Mouse (Mus musculus): ENCODE data around the gene Tob2. TPM values are rescaled to one million over a fixed set of nuclear protein-coding genes. Genes with fewer than 3 reads are reported as not detected.

Gene Tob2
- 35.0 and 39.6 TPM in 2 replicates for total RNA-seq (2014; fragmentation: Nextera tagmentation)
- 14.7 and 19.3 TPM in 2 replicates for total RNA-seq (2017)

GRCm38 (mm10) chr15:81858517-81859329 lies at the start of gene Tob2:
Gene Tob2, minus strand, starts transcription at chr15:81858796.
- ATAC-seq (replicated peaks; ENCODE audit: poor library complexity, severe bottlenecking): peak; percentile 16; the same call in 1 of the 2 replicates

- ATAC-seq (replicated peaks; ENCODE audit: poor library complexity, severe bottlenecking): no peak
Observed at GRCm38 (mm10) chr15:81907953-81908352, 49.4 kb upstream of the Tob2 start.

GRCm38 (mm10) chr15:81904939-81905338 lies 46.3 kb upstream of the Tob2 start:
- peak; percentile 56; the same call in 1 of the 2 replicates for ATAC-seq (replicated peaks; ENCODE audit: poor library complexity, severe bottlenecking)

- ATAC-seq (replicated peaks; ENCODE audit: poor library complexity, severe bottlenecking): no peak
Observed at GRCm38 (mm10) chr15:81898751-81899150, 40.2 kb upstream of the Tob2 start.

- no peak for ATAC-seq (replicated peaks; ENCODE audit: poor library complexity, severe bottlenecking)
Observed at GRCm38 (mm10) chr15:81897607-81898285, 39.1 kb upstream of the Tob2 start.

- ATAC-seq (replicated peaks; ENCODE audit: poor library complexity, severe bottlenecking): no peak
Observed at GRCm38 (mm10) chr15:81896407-81896806, 37.8 kb upstream of the Tob2 start.

- no peak for ATAC-seq (replicated peaks; ENCODE audit: poor library complexity, severe bottlenecking)
Observed at GRCm38 (mm10) chr15:81894002-81894401, 35.4 kb upstream of the Tob2 start.

- ATAC-seq (replicated peaks; ENCODE audit: poor library complexity, severe bottlenecking): no peak
Observed at GRCm38 (mm10) chr15:81891822-81892580, 33.4 kb upstream of the Tob2 start.

GRCm38 (mm10) chr15:81891140-81891802 lies 32.7 kb upstream of the Tob2 start:
- ATAC-seq (replicated peaks; ENCODE audit: poor library complexity, severe bottlenecking): no peak

- ATAC-seq (replicated peaks; ENCODE audit: poor library complexity, severe bottlenecking): no peak
Observed at GRCm38 (mm10) chr15:81889175-81889574, 30.6 kb upstream of the Tob2 start.

- ATAC-seq (replicated peaks; ENCODE audit: poor library complexity, severe bottlenecking): peak; percentile 33; the same call in 1 of the 2 replicates
Observed at GRCm38 (mm10) chr15:81886795-81887550, 28.4 kb upstream of the Tob2 start.

- no peak for ATAC-seq (replicated peaks; ENCODE audit: poor library complexity, severe bottlenecking)
Observed at GRCm38 (mm10) chr15:81885418-81885934, 26.9 kb upstream of the Tob2 start.

GRCm38 (mm10) chr15:81882348-81882747 lies 23.8 kb upstream of the Tob2 start:
- ATAC-seq (replicated peaks; ENCODE audit: poor library complexity, severe bottlenecking): no peak

- ATAC-seq (replicated peaks; ENCODE audit: poor library complexity, severe bottlenecking): no peak
Observed at GRCm38 (mm10) chr15:81879531-81880401, 21.2 kb upstream of the Tob2 start.

- ATAC-seq (replicated peaks; ENCODE audit: poor library complexity, severe bottlenecking): peak; percentile 90
Observed at GRCm38 (mm10) chr15:81872262-81873136, 13.9 kb upstream of the Tob2 start, which contains the start of gene Aco2. Gene Aco2, plus strand, starts transcription at chr15:81872309.

GRCm38 (mm10) chr15:81871604-81872261 lies 13.1 kb upstream of the Tob2 start, which contains the start of gene Phf5a:
Gene Phf5a, minus strand, starts transcription at chr15:81871911.
- peak; percentile 81; the same call in 1 of the 2 replicates for ATAC-seq (replicated peaks; ENCODE audit: poor library complexity, severe bottlenecking)

- ATAC-seq (replicated peaks; ENCODE audit: poor library complexity, severe bottlenecking): no peak
Observed at GRCm38 (mm10) chr15:81869985-81870384, 11.4 kb upstream of the Tob2 start.

All from granulocyte monocyte progenitor cell, adult 5-6 weeks (primary cell).